Mouse (Mus musculus): Measurements from ENCODE around the gene Ms4a2.

Gene Ms4a2

GRCm38 (mm10) chr19:11574965-11575364 lies 48.6 kb downstream of the Ms4a2 start:
- DNase-seq, result no peak
